Comparison of ENCODE assay signal across 10 mouse cellular contexts in the genomic region with DNA sequence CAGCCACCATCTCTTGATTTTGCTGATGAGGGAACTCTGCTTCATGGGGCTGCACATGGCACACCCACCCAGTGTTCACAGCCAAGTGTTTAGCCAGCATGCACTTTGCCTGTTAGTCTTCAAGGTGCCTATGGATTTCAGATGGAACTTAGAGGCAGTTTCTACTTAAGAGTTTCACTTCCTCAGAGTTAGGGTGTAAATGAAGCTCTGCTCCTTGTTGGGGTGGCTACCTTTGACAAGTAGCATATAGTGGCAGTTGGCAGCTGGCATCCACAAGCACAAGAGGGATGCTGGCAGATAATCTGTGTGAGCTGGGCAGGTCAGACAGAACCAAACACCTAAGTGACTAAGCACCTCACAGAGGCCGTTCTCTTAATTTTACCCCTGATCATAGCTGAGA.
DNase-seq lines count a peak whose midpoint lies in the region; ATAC-seq and TF ChIP-seq lines count a peak whose summit lies in the region.
"Had no signal": no experiment of that assay in that cellular context is flagged by ENCODE, and none has a peak within 500 bp of the region (broad histone marks: within the 10 kb centered on the region; RNA-seq: fewer than 3 reads in every experiment).

No protein-coding gene starts in this region.

- no peak for DNase-seq in gastrocnemius, adult 2 months
- DNase-seq in gastrocnemius, postnatal 10 days = no peak
- DNase-seq in kidney, adult 9 months = no peak
- no peak for DNase-seq in left cerebral cortex, postnatal 36 days (ENCODE audit: low spot score in 2 of 2)
- no peak for DNase-seq in testis, postnatal 14 days (ENCODE audit: low spot score)

- H3K9ac ChIP-seq in kidney, embryonic 15.5 days = no peak overlapping the region
- no peak overlapping the region for H3K9ac ChIP-seq in embryonic facial prominence, embryonic 12.5 days
- no peak overlapping the region for H3K9ac ChIP-seq in midbrain, embryonic 13.5 days (replicated peaks)
- H3K9ac ChIP-seq: forebrain, embryonic 13.5 days had no signal

- no peak for ATAC-seq in kidney, embryonic 15.5 days (replicated peaks; ENCODE audit: low FRiP score)
- ATAC-seq in embryonic facial prominence, embryonic 12.5 days (ENCODE audit: insufficient number of reproducible peaks, insufficient read depth, low FRiP score, low TSS enrichment) = no peak
- 0 out of 2 replicates have a peak, but pooled peaks have one; percentile 17 for ATAC-seq in midbrain, embryonic 13.5 days

- WGBS in kidney, embryonic 15.5 days = 63% methylated on average over 1 of the region's 1 CpGs
- 64% methylated on average over 1 of the region's 1 CpGs for WGBS in embryonic facial prominence, embryonic 12.5 days
- 95% methylated on average over 1 of the region's 1 CpGs for WGBS in midbrain, embryonic 13.5 days

- no peaks in the 10 kb centered on the region for H3K9me3 ChIP-seq in kidney, embryonic 15.5 days (replicated peaks)
- H3K9me3 ChIP-seq in embryonic facial prominence, embryonic 12.5 days = no peaks in the 10 kb centered on the region
- no peaks in the 10 kb centered on the region for H3K9me3 ChIP-seq in midbrain, embryonic 13.5 days
- H3K9me3 ChIP-seq: forebrain, embryonic 13.5 days had no signal

- intact Hi-C loops in gastrocnemius, adult 2 months (cut with DNase I) = loop anchor here (5.0 kb wide), 1 partner anchor 51 kb away; no protein-coding TSS in a partner anchor
- intact Hi-C loops in left cerebral cortex, postnatal 36 days (cut with DNase I) = no loop called here

- peaks cover 44% of the 10 kb centered on the region for H3K4me1 ChIP-seq in kidney, embryonic 15.5 days
- peaks cover 36% of the 10 kb centered on the region for H3K4me1 ChIP-seq in embryonic facial prominence, embryonic 12.5 days
- peaks cover 16% of the 10 kb centered on the region for H3K4me1 ChIP-seq in midbrain, embryonic 13.5 days (replicated peaks)

- H3K4me2 ChIP-seq in kidney, embryonic 15.5 days = no peak overlapping the region
- H3K4me2 ChIP-seq in embryonic facial prominence, embryonic 12.5 days (replicated peaks) = no peak overlapping the region
- H3K4me2 ChIP-seq in midbrain, embryonic 13.5 days (replicated peaks) = no peak overlapping the region
- H3K4me2 ChIP-seq: forebrain, embryonic 13.5 days; liver, embryonic 11.5 days had no signal

- 0 out of 2 replicates have a peak overlapping the region, but pooled peaks have one; percentile 16 for H3K27ac ChIP-seq in gastrocnemius, adult 2 months
- H3K27ac ChIP-seq in kidney, embryonic 15.5 days = peak overlapping the region; percentile 86
- peak overlapping the region; percentile 84 for H3K27ac ChIP-seq in embryonic facial prominence, embryonic 12.5 days
- H3K27ac ChIP-seq in midbrain, embryonic 13.5 days = no peak overlapping the region
- H3K27ac ChIP-seq: forebrain, embryonic 13.5 days had no signal

- no peaks in the 10 kb centered on the region for H3K36me3 ChIP-seq in kidney, embryonic 15.5 days
- H3K36me3 ChIP-seq in embryonic facial prominence, embryonic 12.5 days = peaks cover 8% of the 10 kb centered on the region; the same call in 1 of the 2 replicates
- no peaks in the 10 kb centered on the region for H3K36me3 ChIP-seq in midbrain, embryonic 13.5 days

- H3K27me3 ChIP-seq in kidney, embryonic 15.5 days = no peaks in the 10 kb centered on the region
- no peaks in the 10 kb centered on the region for H3K27me3 ChIP-seq in embryonic facial prominence, embryonic 12.5 days
- H3K27me3 ChIP-seq in midbrain, embryonic 13.5 days = no peaks in the 10 kb centered on the region
- H3K27me3 ChIP-seq: forebrain, embryonic 13.5 days had no signal

- H3K4me3 ChIP-seq in gastrocnemius, adult 2 months = no peak overlapping the region
- no peak overlapping the region for H3K4me3 ChIP-seq in kidney, embryonic 15.5 days (replicated peaks)
- H3K4me3 ChIP-seq in embryonic facial prominence, embryonic 12.5 days = no peak overlapping the region
- no peak overlapping the region for H3K4me3 ChIP-seq in midbrain, embryonic 13.5 days (replicated peaks)
- H3K4me3 ChIP-seq: forebrain, embryonic 13.5 days had no signal

- TF ChIP-seq CTCF in gastrocnemius, adult 2 months (IDR thresholded peaks at IDR 0.05) = no peak
